Mouse (Mus musculus) liver, adult 2 months (tissue): ENCODE results near the gene Grrp1. TPM values are rescaled to one million over a fixed set of nuclear protein-coding genes. Genes with fewer than 3 reads are reported as not detected.
A peak's percentile ranks its signal among the peaks of the same experiment; 100 is the strongest.

Experiments used
- DNase-seq: peaks from one replicate; pipeline ENCODE4 v3.0.0-alpha.2; 2011; ENCODE audit warnings: low read depth, low spot score; ENCODE audit errors: extremely low read depth
- H3K27ac ChIP-seq: fragments of 200-500 bp; replicated peaks from 2 replicates; pipeline ENCODE4 v1.5.1; 2012; ENCODE audit warnings: low read depth, mild to moderate bottlenecking, control low read depth, inconsistent platforms, low read length; ENCODE audit not compliant: insufficient read depth
- H3K27me3 ChIP-seq: fragments of 200-500 bp; 2 replicates; pipeline ENCODE4 v1.6.1; 2012; ENCODE audit warnings: mild to moderate bottlenecking, moderate library complexity, low read length, inconsistent platforms; ENCODE audit not compliant: control insufficient read depth, insufficient read depth
- H3K36me3 ChIP-seq: fragments of 200-500 bp; 2 replicates; pipeline ENCODE4 v1.6.1; 2012; ENCODE audit warnings: low read length, inconsistent platforms; ENCODE audit not compliant: control insufficient read depth, insufficient read depth
- H3K4me1 ChIP-seq: fragments of 200-500 bp; 2 replicates; pipeline ENCODE4 v1.6.1; 2011; ENCODE audit warnings: low read length; ENCODE audit not compliant: control insufficient read depth, insufficient read depth
- H3K4me3 ChIP-seq: fragments of 200-500 bp; 2 replicates; pipeline ENCODE4 v1.5.1; 2011; ENCODE audit warnings: low read depth, mild to moderate bottlenecking, control low read depth, low read length, moderate library complexity; ENCODE audit not compliant: insufficient read depth
- H3K79me2 ChIP-seq: fragments of 200-500 bp; 2 replicates; pipeline ENCODE4 v1.6.1; 2012; ENCODE audit warnings: inconsistent platforms, mild to moderate bottlenecking, low read length, moderate library complexity; ENCODE audit not compliant: control insufficient read depth, insufficient read depth
- H3K9ac ChIP-seq: fragments of 200-500 bp; 2 replicates; pipeline ENCODE4 v1.6.1; 2012; ENCODE audit warnings: low read depth, mild to moderate bottlenecking, control low read depth, inconsistent platforms, low read length
- CTCF ChIP-seq: fragments of 200-500 bp; IDR thresholded peaks from 2 replicates; pipeline ENCODE4 v1.5.1; 2011; ENCODE audit warnings: low read depth, low read length, control low read depth
- POLR2A ChIP-seq: fragments of 200-500 bp; IDR thresholded peaks from 2 replicates; pipeline ENCODE4 v1.6.1; 2011; ENCODE audit warnings: low read length, control low read depth; ENCODE audit not compliant: insufficient read depth; ENCODE audit errors: extremely low read depth
- WGBS: fragments of 180-500 bp; shearing (Covaris S2); methylation state at CpG from one replicate; pipeline ENCODE4 v1.1.7; 2018; 5-methylcytosine and 5-hydroxymethylcytosine counted together
- polyA plus RNA-seq: library from polyadenylated mRNA; depleted of rRNA; stranded (reverse); fragments of >200 nt; gene quantifications from 2 replicates; pipeline ENCODE4 v1.2.3, GENCODE M21; 2012
- total RNA-seq: library from RNA; depleted of rRNA; stranded (reverse); fragments of >200 nt; gene quantifications from 2 replicates; pipeline ENCODE4 v1.2.3, GENCODE M21; 2014

Gene Grrp1
- total and polyA plus RNA-seq, 2 experiments, result 0.28 to 0.29 TPM

- H3K9ac ChIP-seq, result no peak within 1 kb of the TSS
- H3K27ac ChIP-seq, result no peak within 1 kb of the TSS; the same call in 1 of the 2 replicates
- no peaks in the 10 kb centered on the region for H3K36me3 ChIP-seq
- no peak within 1 kb of the TSS for H3K4me3 ChIP-seq
- TF ChIP-seq POLR2A, result no peak
- TF ChIP-seq CTCF, result no peak
- no peaks in the 10 kb centered on the region for H3K27me3 ChIP-seq
- WGBS, result 4% methylated on average over 18 of the region's 18 CpGs
- peak; percentile 79 for DNase-seq
- H3K4me1 ChIP-seq, result peaks cover 4% of the 10 kb centered on the region
- H3K79me2 ChIP-seq, result no peaks in the 10 kb centered on the region
Observed at GRCm38 (mm10) chr4:134238279-134238651, 15.6 kb downstream of the Grrp1 start, which contains the start of gene Cnksr1. TSS of gene Cnksr1 (minus strand) at chr4:134238399.

GRCm38 (mm10) chr4:134237582-134238278 lies 16.2 kb downstream of the Grrp1 start:
- Histone ChIP-seq H3K27me3 (no peaks in the 10 kb centered on the region), H3K27ac (no peak overlapping the region), H3K4me1 (peaks cover 4% of the 10 kb centered on the region), H3K36me3 (no peaks in the 10 kb centered on the region), H3K4me3 (no peak overlapping the region), H3K79me2 (no peaks in the 10 kb centered on the region), H3K9ac (no peak overlapping the region)
- 65% methylated on average over 19 of the region's 19 CpGs for WGBS
- no peak for DNase-seq
- TF ChIP-seq POLR2A (no peak), CTCF (no peak)

GRCm38 (mm10) chr4:134234876-134235275 lies 19.0 kb downstream of the Grrp1 start:
- WGBS, result 84% methylated on average over 5 of the region's 5 CpGs
- Histone ChIP-seq H3K79me2 (no peaks in the 10 kb centered on the region), H3K4me3 (no peak overlapping the region), H3K9ac (no peak overlapping the region), H3K27me3 (no peaks in the 10 kb centered on the region), H3K36me3 (no peaks in the 10 kb centered on the region), H3K27ac (no peak overlapping the region), H3K4me1 (peaks cover 4% of the 10 kb centered on the region)
- DNase-seq, result no peak
- TF ChIP-seq CTCF (no peak), POLR2A (no peak)

GRCm38 (mm10) chr4:134230431-134230830 lies 23.5 kb downstream of the Grrp1 start:
- Histone ChIP-seq H3K36me3 (no peaks in the 10 kb centered on the region), H3K27me3 (no peaks in the 10 kb centered on the region), H3K9ac (no peak overlapping the region), H3K4me3 (no peak overlapping the region), H3K79me2 (no peaks in the 10 kb centered on the region), H3K27ac (no peak overlapping the region), H3K4me1 (no peaks in the 10 kb centered on the region)
- DNase-seq, result no peak
- 37% methylated on average over 8 of the region's 8 CpGs for WGBS
- TF ChIP-seq CTCF, result no peak
- TF ChIP-seq POLR2A, result no peak

- DNase-seq, result no peak
- Histone ChIP-seq H3K4me1 (no peaks in the 10 kb centered on the region), H3K79me2 (no peaks in the 10 kb centered on the region), H3K4me3 (no peak within 1 kb of the TSS), H3K36me3 (no peaks in the 10 kb centered on the region), H3K27me3 (no peaks in the 10 kb centered on the region), H3K27ac (no peak within 1 kb of the TSS), H3K9ac (no peak within 1 kb of the TSS)
- no peak for TF ChIP-seq CTCF
- TF ChIP-seq POLR2A, result no peak
- WGBS, result 89% methylated on average over 8 of the region's 8 CpGs
Observed at GRCm38 (mm10) chr4:134227194-134227593, 26.7 kb downstream of the Grrp1 start, which contains the start of gene Catsper4. TSS of gene Catsper4 (minus strand) at chr4:134227383.
